Mouse (Mus musculus): Measurements from ENCODE around the gene Gm17545.
A peak's percentile ranks its signal among the peaks of the same experiment; 100 is the strongest.

Gm17545 gene

DNA sequence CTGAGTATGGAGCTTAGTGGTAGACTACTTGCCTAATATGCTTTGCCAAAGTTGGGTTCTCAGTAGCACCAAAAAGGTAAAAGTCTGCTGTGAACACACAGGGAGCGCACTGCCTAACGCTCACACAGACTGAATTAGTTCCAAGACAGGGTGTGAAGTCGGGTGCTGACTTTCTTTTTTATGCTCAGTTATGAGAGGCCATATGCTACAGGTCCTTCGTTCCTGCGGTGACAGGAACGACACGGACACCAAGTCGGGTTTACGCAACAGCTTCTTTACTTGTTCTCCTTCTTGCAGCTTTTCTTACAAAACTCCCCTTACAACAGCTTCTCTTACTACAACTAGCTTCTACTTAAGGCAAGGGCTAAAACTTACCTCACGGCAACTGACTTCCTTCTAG lies 10.9 kb upstream of the Gm17545 start:
- no peak for DNase-seq (ENCODE audit: low read depth, low spot score)

DNA sequence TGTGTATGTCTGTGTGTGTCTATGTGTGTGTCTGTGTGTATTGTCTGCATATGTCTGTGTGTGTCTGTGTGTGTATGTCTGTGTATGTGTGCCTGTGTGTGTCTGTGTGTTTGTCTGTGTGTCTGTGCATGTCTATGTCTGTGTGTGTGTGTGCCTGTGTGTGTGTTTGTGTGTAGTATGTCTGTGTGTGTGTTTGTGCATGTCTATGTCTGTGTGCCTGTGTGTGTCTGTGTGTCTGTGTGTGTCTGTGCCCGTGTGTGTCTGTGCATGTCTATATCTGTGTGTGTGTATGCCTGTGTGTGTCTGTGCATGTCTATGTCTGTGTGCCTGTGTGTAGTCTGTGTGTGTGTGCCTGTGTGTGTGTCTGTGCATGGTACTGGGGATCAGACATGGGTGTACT lies 9.0 kb upstream of the Gm17545 start:
- no peak for DNase-seq (ENCODE audit: low read depth, low spot score)

DNA sequence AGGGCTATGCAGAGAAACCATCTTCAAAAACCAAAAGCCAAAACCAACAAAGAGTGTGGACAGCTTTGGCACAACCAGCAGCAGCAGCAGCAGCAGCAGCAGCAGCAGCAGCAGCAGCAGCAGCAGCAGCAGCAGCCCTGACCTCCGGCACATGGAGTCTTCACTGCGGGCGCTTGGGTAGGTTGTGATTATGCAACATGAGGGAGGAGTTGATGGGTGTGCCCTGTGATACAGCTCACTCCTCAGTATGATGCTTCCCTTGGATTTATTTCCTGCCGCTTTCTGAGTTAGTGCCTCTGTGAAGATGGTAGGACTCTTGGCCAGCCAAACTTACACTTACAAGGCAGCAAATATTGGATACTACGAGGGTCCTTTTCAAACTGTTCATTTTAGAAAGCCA lies 6.9 kb upstream of the Gm17545 start:
- DNase-seq (ENCODE audit: low read depth, low spot score), result no peak

DNA sequence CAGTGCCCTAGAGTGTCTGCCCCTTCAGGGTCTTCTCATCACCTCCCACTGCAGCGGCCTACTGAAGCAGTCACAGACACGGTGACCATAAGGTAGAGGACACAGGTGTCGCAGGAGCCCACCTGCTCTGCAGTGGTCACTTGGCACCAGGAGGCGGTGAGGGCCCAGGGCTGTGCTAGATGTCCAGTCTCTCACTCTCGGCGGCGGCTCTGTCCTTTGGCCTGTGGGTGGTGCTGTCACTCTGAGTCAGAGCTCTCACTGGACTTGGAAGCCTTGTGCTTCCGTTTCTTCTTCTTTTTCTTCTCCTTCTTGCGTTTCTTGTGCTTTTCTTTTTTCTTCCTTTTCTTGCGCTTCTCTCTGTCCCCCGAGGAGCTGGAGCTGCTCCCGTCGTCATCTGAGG lies 5.7 kb upstream of the Gm17545 start:
- no peak for DNase-seq (ENCODE audit: low read depth, low spot score)

DNA sequence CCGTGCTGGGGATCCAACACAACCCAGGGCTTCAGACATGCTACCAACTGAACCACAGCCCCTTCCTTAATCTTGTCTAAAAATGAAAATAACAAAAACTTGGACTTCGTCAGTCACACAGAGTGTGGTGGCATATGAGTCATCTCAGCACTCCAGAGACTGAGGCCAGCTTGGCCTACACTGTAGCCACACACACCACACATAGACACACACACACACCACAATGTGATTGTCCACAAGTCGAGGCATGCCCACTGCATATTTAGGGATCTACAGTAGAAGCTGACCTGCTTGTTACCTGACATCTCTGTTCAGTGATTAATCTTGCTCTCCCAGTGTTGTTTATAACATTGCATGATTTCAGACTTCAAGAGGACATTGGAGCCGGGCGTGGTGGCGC lies 4.9 kb upstream of the Gm17545 start:
- DNase-seq (ENCODE audit: low read depth, low spot score), result no peak

DNA sequence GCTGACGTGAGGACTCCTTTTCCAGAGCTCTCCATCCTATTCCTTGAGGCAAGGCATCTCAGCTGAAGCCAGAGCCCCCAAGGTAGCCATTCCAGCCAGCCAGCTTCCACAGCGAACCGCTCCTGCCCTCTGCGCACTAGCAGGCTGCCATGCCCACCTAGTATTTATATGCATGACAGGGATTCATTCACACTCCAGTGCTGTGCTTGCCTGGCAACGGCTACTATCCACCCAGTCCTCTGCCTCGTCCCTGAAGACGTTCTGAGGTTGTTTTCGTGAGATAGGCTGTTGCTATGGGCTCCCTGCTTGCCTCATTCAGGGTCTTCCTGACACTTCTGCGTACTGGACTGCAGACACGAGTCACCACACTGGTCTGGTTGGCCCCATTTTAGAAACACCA lies 1.4 kb upstream of the Gm17545 start:
- DNase-seq (ENCODE audit: low read depth, low spot score), result no peak

DNA sequence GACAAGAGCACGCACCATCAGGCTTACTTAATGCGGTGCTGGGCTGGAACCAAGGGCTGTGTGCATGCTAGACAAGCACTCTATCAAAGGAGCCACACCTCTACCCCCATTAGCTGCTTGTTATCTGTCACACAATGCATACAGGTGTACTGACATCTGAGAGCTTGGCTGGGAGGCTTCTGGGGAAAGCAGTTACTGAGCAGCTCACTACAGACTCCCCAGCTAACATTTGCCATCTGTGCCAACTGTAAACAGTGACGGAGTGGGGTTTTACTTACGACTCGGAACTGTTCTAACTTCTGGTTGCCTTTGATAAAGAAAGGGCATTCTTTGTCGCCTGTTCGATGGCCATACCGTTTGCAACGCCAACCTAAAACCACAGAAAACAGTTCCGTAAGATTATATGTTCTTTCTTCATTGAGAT lies 577 bp upstream of the Gm17545 start:
- no peak for DNase-seq (ENCODE audit: low read depth, low spot score)

DNA sequence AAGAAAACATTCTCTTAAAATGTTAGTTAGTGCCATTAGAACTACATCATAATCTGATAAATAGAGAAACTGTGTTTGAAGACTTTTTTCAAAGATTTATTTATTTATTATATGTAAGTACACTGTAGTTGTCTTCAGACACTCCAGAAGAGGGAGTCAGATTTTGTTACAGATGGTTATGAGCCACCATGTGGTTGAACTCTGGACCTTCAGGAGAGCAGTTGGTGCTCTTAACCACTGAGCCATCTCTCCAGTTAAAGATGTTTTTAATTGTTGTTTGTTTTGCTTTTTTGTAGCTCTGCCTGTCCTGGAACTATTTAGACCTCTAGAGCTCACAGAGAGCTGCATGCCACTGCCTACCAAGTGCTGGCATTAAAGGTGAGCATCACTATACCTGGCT lies 951 bp downstream of the Gm17545 start:
- DNase-seq (ENCODE audit: low read depth, low spot score), result no peak

DNA sequence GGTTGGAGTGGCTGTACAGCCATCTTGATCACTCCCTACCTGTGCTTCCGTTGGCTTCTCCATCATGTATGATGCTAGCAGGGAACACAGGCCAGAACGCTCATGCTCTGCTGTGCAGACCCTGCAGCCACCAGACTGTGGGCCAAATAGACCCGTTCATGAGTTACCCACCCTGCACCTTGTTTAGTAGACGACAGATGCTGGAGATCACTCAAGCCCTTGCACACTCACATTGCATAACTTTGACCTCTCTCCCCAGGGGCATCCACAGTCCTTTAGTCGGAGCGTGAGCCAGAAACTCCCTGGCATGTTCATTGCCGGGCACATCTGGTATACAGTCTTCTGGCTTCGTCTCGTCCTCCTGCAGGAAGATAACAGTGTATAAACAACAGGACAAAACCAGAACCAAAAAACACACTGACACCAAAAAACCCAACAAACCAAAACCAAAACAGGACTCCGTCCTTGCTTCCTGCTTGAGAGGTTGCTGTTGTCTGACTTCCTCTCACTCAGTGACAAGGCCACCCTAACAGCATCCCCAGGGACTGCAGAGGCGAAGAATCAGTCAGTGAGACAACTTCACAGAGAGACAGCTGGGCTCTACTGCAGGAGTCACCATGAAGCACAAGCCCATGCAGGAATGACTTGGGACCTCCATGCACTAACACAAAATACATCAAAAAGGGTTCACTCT lies 3.2 kb downstream of the Gm17545 start:
- no peak for DNase-seq (ENCODE audit: low read depth, low spot score)

DNA sequence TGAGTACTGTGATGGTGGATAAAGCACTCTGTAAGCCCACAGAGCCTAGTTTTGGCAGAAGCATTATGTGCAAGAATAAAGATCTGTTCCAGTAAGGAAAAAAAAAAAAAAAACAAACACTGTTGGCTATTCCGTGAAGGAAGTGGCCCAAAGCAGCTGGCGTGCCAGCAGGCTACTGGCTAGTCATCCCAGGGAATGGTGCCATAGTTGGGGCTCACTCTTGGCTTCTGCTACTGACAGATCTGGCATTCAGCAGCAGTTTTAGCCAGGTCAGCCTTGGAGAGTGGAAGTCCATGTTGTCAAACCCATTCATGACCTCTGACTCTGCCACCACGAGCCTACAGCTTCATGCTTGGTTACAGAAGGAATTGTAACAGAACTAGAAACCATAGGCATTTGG lies 7.9 kb downstream of the Gm17545 start:
- no peak for DNase-seq (ENCODE audit: low read depth, low spot score)

DNA sequence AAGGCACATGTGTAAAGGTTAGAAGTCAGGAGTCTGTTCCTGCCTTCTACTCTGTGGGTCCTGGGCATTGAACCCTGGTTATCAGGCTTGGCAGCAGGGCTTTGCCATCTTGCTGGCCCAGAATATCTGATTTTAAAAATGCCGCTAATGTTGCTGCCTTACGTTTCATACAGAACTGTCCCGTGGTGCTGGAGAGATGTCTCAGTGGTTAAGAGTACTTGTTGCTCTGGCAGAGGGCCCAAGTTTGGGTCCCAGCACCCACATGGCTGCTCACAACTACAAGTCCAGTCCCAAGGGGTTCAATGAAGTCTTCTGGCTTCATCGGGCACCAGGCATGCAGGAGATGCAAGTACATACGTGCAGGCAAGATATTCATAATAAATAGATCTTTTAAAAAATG lies 12.1 kb downstream of the Gm17545 start:
- DNase-seq (ENCODE audit: low read depth, low spot score), result no peak

DNA sequence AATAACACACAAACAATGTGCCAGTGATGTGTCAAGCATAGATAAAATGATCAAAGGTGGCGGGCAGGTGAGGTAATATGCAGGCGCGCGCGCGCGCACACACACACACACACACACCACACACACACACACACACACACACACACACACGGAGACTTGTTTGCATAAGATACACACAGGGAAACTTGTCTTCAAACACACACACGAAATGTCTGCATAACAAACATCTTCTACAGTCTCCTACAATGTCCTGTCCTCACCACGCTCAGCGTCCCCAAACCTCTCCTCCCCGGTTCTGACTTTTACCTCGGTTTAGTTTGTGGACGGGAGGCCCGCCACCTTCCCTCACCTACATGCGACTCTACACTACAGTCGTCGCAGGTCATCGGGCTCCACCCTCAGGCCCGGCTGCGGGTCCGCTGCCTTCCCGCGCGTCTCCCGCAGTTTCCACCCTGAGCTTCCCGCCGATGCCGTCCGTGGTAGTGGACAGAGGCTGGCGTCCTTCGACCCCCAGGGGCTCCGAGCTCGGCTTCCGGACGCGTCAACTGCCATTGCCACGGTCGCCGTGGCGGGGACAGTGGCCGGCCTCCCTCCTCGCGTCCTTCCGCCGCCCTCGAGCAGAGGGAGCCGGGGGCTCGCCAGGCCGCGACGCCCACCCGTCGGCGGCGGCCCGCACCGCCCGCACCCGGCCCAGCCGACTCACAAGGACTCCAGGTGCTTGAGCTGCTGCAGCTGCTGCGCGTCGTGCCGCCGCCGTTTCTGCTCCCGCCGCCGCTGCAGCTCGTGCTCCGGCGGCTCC lies 13.5 kb downstream of the Gm17545 start:
- peak; percentile 13 for DNase-seq (ENCODE audit: low read depth, low spot score)

DNA sequence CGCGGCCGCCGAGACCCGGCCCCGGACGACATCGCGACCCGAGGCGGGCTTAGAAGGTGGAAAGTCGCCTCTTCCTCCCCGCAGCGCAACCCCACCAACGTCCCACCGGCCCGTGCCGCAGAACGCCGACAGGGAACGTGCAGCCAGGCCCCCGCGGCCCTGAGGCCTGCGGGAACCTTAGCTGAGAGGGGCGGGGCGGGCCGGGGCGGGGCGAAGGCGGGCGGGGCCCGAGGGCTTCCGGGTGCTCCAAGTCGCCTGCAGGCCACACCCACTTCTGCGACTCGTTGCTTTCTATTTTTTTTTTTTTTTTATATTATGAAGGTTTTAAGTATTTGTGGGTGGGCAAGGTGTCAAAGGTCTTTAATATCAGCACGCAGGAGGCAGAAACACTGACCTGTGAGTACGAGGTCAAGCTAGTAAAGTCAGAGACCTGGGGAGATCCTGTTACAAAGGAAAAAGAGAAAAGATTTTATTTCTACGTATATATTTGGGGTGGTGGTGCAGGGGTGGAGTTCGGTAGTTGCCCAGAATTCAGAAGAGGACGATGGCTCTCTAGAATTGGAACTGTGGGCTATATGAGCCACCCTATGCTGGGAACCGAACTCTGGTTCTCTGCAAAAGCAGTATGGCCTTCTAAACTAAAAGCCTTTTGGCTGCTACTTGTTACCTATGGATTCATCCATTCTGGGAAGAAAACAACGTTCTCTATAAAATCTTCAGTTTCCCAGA lies 14.2 kb downstream of the Gm17545 start:
- peak; percentile 54 for DNase-seq (ENCODE audit: low read depth, low spot score)

DNA sequence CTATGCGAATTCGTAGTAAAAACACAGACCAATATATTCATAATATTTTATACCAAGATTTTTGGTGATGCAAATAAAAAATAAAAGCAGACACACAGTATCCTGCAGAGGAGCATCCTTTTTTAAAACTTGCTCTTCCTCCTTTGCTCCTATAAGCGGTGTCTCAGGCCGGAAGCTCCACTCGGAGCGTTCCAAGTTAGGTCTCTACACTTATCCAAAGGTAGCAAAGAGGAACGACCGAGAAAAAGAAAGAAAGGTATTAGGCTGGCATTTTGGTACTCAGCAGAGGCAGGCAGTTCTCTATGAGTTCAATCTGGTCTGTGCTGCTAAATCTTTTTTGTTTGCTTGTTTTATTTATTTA lies 14.8 kb downstream of the Gm17545 start:
- no peak for DNase-seq (ENCODE audit: low read depth, low spot score)

DNA sequence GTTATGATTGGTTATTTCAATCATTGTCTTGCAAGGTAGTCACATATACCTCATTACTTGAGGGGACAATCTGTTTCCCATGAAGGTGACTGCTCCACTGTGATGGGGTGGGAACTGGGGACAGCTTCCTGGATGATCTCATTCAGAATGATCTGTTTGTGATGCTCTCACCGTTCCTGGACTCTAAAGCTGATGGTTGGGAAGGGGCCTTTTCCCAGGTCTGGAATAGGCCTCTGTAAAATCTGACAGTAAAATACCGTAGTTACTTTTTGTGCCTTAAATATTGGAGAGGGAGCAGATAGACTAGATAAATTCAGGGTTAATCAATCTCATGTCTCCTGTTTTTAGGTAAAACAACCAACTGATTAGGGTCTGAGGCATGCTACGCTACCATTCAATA lies 15.6 kb downstream of the Gm17545 start, which contains the start of gene Rp9:
Rp9 (minus strand) TSS at position 101 of the 400 bp plus-strand sequence.
- no peak for DNase-seq (ENCODE audit: low read depth, low spot score)

DNA sequence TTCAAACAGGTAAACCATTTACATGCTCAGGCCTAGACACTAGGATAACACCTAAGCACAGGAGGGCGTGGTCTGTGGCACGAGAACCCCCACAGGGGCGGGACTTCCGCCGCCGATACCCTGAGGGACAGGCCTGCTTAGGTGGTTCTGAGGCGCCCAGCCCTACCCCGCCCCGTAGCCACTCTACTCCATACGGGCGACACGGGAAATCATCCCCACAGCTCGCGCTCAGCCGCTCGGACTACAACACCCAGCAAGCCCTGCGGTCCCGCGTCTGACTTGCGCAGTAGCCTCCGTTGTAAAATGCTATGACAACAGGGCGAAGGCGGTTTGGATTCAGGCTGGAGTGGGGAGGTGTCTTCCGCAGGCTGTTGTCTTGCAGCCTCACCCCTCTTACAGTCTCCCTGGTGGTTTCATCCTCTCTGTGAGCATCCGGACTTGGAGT lies 21.4 kb downstream of the Gm17545 start, which contains the start of gene Bbs9:
Bbs9 (plus strand) TSS at position 292 of the 445 bp plus-strand sequence.
- DNase-seq (ENCODE audit: low read depth, low spot score), result peak; percentile 81

DNA sequence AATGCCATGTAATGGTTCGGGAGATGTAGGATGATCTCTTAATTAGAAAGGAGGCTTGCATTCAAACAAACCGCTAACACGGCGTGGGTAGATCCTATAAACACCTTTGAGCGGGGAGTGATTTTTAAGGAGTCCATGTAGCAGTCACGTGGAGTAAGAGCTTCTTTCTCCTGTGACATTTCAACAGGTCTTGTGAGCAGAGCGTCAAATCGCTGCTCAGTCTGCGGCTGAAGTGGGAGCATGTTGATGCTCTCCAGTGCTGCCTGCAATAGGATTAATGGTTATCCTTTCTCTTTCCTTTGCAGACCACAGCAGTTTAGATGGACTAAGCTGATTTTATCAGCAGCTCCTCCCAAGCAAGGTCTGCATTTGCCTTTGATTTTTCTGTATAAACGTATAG lies 22.2 kb downstream of the Gm17545 start:
- DNase-seq (ENCODE audit: low read depth, low spot score), result peak; percentile 67

DNA sequence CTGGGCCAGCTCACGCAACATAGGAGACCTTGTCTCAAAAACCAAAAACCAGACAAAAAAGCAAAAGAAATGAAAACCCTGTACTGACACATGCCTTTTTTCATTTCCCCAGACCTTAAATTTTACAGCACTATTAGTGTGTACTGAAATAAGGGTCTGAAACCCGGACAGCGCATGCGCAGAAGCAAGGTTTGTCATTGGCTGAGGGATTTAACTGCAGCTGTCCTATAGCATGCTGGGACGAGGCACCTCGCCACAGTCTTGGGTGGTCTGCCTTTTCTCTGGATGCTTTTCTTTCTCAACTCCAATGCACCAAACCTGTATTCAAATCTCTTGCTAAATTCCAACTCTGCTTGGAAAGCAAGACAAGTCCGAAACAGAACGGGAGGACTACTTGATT lies 24.9 kb downstream of the Gm17545 start:
- DNase-seq (ENCODE audit: low read depth, low spot score), result no peak

DNA sequence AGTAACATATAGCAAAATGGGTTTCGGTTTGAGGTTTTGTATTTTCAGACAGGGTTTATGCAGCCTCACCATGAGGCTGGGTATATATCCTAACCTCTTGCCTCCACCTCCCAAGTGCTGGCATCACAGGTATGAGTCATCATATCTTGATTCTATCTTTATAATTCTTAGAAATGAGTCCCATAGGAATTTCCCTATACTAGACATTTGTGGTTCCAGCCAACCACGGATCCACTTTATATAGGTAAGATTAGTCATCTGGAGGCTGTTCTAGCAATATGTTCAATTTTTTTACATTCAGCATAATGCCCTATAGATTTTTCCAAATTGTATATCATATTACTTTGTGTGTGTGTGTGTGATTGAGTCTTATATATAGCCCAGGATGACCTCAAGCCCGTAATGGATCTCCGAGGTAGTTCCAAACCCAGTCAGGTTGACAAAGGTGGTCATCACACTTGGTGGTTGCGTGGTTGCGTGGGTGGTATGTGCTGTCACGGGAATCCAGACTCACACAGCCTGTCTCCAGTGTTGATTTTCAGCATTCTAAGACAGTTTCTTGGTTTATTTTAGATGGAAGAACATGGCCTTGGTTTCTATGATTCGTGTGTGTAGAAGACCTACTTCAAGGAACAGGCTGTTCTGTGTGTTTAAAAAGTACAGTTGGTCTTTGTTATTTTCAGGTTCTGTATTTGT lies 29.9 kb downstream of the Gm17545 start:
- DNase-seq (ENCODE audit: low read depth, low spot score), result no peak

DNA sequence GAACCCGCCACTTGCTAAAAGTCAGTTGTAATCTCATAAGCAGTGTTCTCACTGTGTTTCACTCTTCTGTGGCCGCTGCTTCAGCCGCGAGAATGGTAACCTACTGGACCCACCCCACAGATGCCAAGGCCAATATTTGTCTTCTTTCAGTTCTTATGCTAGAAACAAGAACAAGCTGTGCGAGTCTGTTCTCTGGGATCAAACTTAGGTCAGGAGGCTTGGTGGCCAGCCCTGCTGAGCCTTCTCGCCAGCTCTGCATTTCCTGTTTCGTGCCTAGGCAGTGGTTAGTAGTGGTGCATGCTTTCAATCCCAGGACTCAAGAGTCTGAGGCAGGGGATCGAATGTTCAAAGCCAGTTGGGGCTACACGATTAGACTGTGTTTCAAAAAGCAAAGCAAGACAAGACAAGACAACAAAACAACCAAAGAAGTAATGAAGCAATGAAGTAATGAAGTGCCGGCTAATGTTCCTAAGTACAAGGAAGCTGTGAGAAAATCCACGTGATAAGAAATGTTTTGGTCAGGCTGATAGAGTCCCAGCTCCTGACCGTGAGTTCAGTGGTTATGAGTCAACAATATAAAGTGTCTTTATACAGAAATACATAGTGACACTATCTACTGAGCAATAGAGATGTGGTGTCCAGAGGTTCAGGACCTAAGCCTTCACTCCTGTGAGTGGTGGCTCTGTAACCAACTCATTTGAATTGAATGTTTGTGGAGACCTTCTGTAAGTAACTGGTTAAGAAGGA lies 30.6 kb downstream of the Gm17545 start:
- DNase-seq (ENCODE audit: low read depth, low spot score), result no peak

DNA sequence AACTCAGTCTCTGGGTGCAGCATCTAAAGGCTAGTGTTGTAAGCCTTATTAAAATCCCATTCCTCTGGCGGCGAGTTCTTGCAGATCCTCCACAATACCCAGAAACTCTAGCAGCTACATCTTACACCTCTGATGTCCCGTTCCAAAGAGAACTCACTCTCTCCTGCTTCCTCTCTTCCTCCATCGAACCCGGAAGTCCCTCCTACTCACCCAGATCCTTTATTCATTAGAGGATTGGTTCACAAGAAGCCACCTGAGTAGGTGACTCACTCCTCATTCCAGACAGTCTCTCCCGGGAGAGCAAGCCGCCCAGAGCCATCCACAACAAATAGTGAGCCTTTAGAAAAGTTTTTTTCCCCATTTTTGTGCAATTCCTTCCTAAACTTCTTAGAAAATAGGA lies 32.1 kb downstream of the Gm17545 start:
- DNase-seq (ENCODE audit: low read depth, low spot score), result no peak

Measured in retina, adult 2 months (tissue).